Mouse (Mus musculus): ENCODE results near the gene Pdcd5. TPM values are rescaled to one million over a fixed set of nuclear protein-coding genes. Genes with fewer than 3 reads are reported as not detected.

Pdcd5 gene
- polyA plus RNA-seq, 1 experiment from 2014 or later: 224 TPM

Other genes starting within 250 kb of the Pdcd5 start
- gene Slc7a9, start 198.7 kb downstream of the Pdcd5 start, polyA plus RNA-seq (2015; fragmentation: Nextera tagmentation; extraction: Ambion mirVana): 0.14 and 0.31 TPM in 2 replicates
- gene Tdrd12, start 109.8 kb downstream of the Pdcd5 start, polyA plus RNA-seq (2015; fragmentation: Nextera tagmentation; extraction: Ambion mirVana): 0.15 and 0.33 TPM in 2 replicates
- 41.6 and 42.1 TPM in 2 replicates for gene Nudt19, start 91.2 kb downstream of the Pdcd5 start, polyA plus RNA-seq (2015; fragmentation: Nextera tagmentation; extraction: Ambion mirVana)
- gene Rgs9bp, start 61.9 kb downstream of the Pdcd5 start, polyA plus RNA-seq (2015; fragmentation: Nextera tagmentation; extraction: Ambion mirVana): 0.06 and 0.13 TPM in 2 replicates
- 36.2 and 36.3 TPM in 2 replicates for gene Ankrd27, start 61.3 kb downstream of the Pdcd5 start, polyA plus RNA-seq (2015; fragmentation: Nextera tagmentation; extraction: Ambion mirVana)
- 25.1 and 33.5 TPM in 2 replicates for gene Dpy19l3, start 106.9 kb upstream of the Pdcd5 start, polyA plus RNA-seq (2015; fragmentation: Nextera tagmentation; extraction: Ambion mirVana)
- 15.8 and 16.2 TPM in 2 replicates for gene Zfp507, start 155.5 kb upstream of the Pdcd5 start, polyA plus RNA-seq (2015; fragmentation: Nextera tagmentation; extraction: Ambion mirVana)